Mouse (Mus musculus): ENCODE measurements around the gene Rfx8.

Gene Rfx8

DNA sequence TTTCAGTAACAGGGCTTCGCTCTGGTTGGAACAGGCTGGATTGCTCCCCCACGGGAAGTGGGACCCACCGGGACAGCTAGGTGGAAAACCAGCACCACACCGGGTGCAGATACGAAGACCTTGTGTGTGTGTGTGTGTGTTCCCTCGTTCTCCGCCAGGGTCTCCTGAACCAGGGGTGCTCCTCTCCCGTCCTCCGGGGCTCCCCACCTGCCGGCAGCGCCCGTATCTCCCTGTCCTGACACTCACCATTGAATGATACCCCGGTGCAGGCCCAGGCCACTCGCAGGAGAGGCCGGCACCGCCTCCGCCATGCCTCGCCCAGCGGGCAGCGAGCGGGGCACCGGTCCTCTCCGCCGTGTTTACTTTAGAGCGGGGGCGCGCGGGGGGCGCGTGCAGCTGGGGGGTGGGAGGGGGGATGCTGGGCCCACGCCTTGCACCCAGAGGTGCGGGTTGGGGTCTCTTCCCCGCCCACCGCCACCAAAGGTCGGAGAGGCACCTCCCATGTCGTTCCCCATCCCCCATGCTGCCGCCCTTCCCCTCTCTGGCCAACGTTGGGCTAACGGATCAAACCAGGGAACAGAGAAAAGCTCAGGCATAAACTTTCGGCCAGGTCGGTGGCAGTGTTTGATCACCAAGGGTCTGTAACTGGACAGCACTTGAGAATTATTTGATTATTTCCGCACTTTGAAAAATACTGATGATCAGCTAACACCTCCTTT lies at the start of gene Rfx8:
TSS of gene Rfx8 (minus strand) at position 366 of the 719 bp plus-strand sequence.
- DNase-seq (ENCODE audit: low read depth, low spot score) = no peak

DNA sequence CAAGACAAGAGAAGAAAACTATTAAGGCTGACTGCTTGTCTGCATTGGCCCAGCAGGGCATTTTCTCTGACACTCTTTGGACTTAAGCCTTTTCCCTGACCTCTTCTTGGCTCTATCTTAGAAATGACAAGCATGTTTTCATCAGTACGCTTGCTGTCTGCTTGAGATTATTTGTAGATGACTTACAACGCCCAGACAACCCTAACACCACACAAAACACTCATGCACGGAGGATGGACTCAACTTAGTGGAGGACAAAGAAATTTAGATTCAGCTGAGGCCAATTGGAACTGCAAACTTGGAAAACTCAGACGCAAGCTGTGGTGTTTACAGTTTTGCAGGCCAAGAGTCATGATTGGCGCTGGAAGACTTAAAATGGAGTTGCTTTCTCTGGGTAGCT lies 49.6 kb upstream of the Rfx8 start:
- DNase-seq (ENCODE audit: low read depth, low spot score) = no peak

DNA sequence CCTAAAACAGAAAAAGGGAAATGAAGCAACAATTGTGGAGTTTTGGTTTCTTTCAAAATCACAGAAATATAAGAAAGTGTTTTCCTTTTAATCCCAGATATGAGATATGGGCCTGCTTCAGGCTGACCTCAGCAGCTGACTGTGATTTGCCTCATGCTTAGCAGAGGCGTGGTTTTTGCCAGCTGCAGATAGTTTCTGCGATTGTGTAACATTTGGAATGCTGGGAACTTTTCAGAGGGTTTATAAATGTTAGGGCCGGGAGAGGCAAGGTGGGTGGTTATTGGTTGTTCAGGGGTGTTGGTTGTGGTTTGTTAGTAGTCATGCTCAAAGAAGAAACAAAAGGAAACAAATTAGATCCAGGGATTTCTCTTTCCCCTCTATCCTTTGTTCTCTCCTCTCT lies 47.2 kb upstream of the Rfx8 start:
- no peak for DNase-seq (ENCODE audit: low read depth, low spot score)

DNA sequence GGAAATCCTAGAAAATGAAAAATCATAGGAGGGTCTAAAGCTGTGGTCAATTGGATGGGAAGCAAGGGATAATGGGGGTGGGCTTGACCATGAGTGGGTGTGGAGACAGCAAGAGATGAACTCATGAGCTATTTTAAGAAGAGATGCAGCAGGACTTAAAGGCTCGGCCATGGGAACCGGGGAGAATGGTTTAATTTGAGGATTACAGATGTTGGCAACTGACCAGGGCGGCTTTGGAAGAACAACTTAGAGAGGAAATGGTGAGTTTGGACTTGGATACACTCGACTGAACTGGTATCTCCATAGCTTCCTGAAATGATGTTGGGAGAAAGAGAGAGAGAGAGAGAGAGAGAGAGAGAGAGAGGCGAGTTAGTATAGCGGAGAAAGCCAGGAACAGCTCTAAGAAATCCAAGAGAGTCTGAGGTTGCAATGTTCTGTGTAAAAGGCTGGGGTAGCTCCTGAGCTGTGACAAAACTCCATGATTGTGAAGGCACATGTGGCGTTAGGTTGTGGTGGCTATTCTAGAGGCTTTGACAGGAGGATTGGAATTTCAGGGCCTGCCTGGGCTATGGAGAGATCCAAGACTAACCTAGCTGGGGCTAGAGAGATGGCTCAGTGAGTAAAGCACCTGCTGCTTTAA lies 45.2 kb upstream of the Rfx8 start:
- no peak for DNase-seq (ENCODE audit: low read depth, low spot score)

DNA sequence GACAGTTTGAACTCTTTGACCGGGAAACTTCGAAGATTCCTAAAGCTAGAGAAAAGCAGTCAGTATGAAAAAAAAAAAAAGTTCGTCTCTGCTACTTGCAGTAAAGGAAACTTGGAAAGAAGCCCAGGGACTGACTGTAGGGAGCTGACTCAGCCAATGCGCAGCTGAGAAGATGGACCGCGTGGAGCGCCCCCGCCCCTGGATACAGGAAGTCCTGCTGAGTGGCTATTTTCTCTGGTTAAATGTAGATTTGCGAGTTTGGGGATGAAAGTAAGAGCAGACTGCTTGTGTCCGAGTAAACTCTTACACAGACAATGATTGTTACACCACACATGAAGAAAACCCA lies 41.2 kb upstream of the Rfx8 start:
- peak; percentile 55 for DNase-seq (ENCODE audit: low read depth, low spot score)

DNA sequence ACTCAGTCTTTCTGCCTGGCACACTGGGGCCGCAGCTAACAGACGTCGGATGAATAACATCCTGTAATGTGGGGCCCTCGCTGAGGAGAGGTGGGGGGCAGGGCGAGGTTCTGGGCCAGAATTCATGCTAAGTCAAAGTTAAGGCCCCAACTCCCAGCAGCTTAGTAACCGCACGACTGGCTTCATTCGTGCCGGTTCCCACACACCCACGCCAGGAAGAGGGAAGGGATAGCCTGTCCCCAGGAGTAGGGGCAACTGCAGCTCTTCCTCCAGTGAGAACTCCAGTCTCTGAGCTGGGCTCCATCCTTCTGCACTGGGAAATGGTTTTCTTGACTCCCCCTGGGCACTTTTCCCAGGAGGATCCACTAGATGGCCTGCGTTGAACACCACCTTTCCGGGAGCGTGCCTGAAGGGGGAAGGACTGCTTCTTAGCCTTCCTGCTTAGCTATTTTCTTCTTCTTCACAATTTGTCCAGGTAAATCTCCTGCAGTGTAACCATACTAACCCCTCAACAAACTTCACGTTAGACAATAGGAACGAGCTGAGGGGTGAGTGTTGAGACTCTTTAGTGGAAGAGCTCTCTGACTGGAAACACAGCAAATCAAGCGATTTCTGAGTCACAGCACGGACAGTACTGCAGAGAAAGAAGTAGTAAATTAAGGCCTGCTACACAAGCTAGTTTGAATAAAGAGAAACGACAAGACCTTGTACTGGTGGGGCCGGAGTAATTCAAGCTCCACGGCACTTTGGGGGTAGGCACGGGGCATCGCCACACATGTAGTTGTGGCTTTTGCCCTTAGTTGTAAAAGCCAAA lies 40.6 kb upstream of the Rfx8 start:
- DNase-seq (ENCODE audit: low read depth, low spot score) = peak; percentile 67

DNA sequence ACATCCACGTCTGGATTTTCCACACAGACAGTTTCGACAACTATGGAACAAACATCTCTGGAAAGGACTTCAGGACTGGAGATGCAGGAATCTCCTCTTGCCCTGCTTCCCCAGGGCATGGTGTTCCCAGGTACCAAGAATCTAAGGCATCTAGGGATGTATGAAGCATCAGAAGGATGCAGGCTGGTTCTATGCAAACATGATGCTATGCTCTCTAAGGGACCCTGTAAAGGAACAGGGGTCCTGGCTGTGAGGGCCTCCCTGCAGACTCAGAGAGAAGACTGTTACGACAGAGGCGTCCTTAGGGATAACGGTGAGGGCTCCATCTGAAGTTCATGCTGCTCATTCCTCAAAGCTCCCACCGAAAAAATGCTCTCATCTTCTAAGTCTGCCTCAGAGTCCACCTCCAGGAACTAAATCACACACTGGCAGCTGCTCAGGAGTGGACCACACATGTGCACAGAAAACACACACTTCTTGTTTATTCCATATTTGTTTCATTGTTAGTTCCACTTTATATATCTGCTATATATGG lies 39.5 kb upstream of the Rfx8 start:
- DNase-seq (ENCODE audit: low read depth, low spot score) = no peak

DNA sequence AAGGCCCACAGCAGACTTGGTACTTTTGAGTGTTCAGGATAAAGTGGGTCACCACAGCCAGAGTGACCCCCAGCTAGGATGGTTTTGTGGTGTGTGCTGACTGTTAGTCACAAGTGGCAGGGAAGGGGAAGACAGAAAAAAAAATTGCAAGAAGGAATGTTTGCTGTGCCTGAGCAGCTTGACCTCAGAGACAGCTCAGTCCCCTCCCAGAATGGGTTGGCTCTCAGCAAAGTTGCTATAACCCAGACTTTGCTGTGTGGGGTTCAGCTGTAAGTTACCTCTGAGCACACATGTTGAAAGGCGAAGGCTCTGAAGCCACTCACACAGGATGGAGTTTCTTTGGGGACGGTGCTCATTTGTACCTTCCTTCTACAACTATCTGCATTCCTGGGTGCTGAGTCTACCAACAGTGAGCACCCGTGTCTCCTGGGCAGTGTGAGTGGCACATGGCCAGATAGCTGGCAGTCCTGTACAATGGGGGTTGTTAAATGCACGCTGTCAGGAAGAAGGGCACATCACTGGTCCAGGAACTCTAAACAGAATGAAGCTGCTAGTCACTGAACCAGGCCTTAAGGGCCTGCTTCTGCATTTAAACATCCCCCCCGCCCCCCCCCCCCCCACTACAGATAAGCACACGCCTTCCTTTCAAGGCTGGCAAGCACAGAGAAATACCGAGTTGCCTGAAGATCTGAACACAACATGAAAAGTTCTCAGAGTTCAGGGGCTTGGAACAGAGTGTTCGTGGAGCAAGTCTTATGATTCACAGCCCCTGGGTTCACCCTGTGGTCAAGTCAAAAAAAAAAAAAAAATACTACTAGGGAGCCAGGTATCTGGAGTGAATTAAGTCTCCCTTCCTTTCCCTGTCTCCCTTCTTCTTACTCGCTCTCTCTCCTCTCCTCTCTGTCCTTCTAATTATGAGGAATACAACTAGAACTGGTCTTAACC lies 38.7 kb upstream of the Rfx8 start:
- no peak for DNase-seq (ENCODE audit: low read depth, low spot score)

DNA sequence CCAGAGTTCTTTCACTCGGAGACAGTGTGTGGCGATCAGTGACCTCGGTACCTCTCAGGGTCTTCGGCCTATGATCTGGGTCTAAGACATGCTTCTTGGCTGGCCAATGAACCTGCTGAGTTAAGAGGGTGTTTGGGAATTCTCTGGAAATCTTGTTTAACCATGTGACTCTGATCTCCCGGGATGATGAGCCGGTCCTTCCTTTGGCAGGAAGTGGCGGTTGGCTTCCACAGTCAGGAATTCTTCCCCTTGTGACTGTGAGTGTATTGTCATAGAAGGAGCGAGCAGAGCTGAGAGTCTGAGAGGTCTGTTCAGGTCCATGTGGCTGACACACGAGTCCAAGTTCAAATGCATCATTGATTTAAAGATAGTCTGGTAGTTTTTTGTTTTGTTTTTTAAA lies 37.4 kb upstream of the Rfx8 start:
- no peak for DNase-seq (ENCODE audit: low read depth, low spot score)

DNA sequence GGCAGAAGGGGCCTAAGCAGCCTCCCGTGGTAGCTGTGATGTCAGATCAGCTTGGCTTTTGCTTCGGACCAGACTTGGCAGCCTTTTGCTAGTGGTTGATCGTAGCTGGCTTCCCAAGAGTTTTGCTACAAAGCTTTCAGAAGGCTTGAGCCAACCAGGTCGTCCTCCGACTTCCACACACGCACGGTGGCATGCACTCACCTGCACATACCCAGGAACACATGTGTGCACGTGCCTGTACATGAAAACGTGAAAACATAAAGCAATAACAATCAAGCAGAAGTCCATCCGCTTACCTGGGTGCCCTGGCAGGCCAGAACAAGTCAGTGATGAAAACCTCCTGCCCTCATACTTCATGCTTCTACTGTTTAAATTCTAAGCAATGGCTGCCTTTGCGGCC lies 36.2 kb upstream of the Rfx8 start:
- no peak for DNase-seq (ENCODE audit: low read depth, low spot score)

DNA sequence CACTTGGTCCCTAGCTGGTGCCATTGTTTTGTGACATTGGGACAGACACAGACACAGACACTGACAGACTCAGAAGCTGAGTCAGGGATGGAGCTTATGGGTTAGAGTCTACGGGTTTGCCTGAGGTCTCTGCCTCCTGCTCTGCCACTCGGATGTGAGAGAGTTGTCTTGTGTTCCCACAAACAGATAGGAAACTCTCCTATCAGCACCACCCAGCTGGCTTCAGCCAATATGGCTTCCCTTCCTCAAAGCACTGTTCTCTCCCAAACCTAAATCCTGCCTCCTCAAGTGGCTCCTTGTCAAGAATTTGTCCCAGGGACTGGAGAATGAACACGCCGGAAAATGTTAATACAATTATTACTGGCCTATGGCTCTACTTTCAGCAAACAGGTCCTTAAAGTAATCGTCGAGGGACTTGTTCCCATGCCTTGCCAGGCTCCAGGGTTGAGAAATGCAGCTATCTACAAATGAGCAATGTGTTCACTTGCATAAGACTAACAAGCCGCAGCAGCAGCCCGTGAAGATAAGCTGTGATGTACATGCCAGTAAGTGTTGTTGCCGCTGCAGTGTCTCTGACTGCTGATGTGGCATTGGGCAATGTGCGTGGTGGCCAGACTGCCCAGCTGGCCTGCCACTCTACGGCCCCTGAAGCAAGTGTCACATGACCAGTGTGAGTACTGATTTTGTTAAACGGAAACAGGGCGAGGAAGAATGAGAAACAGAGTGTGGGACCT lies 33.6 kb upstream of the Rfx8 start:
- DNase-seq (ENCODE audit: low read depth, low spot score) = no peak

DNA sequence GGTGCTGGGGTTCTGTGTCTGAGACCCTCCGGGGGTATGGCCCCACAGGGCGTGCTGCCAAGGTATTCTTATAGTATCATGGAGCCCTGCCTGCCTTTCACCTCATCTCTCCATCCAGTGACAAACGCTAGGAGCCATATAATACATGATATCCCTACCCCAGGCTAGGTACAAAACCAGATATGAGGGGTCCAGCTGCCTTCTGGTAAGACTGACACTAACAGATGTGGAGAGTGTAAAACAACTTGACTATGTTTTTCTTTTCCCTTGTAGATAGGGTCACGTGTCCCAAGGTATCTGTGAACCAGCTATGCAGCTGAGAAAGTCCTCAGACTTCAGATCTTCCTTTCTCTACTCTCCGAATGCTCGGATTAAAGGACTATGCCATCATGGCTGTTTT lies 30.7 kb upstream of the Rfx8 start:
- no peak for DNase-seq (ENCODE audit: low read depth, low spot score)

DNA sequence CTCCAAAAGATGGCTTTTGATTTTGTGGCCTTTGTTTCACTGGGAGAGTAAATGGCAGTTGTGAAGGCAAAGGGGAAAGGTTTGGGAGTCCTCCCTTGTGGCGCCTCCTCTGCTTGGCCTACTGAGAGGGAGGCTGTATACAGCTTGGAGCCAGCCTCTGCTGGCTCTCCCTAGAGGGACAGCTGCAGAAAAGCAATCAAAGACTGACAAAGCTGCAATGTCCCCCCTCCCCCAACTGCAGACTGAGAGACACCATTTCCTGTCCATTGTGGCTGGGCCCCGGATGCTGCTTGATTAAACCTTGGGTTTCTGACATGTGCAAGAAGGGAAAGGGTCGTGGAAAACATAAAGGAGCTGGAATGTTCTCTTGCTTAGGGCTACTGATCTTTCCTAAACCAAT lies 28.9 kb upstream of the Rfx8 start:
- DNase-seq (ENCODE audit: low read depth, low spot score) = no peak

DNA sequence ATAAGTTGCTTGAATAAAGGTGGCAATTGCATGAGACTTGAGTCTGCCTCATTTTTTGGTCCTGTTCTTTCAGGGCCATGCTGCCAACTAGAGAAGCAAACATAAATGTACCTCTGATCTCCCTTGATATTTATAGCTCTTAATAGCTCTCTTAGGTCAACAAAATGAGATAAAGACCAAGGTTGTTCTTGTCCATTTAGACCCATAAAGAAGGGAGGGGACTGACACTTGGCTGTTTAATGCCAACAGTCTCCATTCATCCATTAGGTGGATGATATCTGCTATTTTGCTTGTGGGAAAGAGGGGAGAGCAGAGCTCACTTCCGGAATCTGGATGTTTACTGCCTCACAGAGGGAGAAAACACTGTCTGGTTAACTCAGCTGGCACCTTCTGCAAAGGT lies 28.4 kb upstream of the Rfx8 start:
- DNase-seq (ENCODE audit: low read depth, low spot score) = no peak

DNA sequence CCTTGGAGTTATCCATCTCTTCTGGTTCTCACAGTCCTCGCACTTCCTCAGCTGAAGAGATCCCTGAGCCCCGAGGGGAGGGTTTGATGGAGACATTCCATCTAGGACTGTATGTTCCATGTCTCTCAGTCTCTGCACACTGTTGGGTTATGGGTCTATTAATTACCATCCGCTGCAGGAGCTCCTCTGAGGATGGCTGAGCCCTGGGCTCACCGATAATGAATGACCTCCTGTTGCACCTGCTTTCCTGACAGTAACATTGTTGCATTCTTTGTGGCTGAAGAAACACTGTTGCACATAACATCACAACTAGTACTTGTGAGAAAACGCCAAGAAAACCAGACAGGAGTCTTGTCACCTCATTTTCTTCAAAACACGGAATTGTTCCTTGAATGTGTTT lies 27.9 kb upstream of the Rfx8 start:
- no peak for DNase-seq (ENCODE audit: low read depth, low spot score)

DNA sequence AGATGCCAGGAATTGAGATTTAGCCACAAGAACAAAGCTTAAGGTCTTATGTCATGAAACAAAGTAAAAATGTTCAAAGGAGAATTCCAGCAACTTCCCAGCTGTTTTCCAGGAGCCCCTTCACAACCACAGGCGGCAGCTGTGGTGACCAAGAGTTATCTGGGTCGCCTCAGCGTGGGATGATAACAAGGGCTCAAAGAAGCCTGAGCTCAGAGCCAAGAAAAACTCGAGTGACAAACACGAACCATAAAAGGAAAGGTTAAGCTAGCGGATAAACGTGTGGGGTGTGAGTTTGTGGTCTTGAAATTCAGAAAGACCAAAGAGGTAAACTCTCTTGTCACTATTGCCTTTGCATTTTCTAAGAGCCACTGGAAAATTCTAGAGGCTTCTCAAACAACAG lies 25.7 kb upstream of the Rfx8 start:
- no peak for DNase-seq (ENCODE audit: low read depth, low spot score)

DNA sequence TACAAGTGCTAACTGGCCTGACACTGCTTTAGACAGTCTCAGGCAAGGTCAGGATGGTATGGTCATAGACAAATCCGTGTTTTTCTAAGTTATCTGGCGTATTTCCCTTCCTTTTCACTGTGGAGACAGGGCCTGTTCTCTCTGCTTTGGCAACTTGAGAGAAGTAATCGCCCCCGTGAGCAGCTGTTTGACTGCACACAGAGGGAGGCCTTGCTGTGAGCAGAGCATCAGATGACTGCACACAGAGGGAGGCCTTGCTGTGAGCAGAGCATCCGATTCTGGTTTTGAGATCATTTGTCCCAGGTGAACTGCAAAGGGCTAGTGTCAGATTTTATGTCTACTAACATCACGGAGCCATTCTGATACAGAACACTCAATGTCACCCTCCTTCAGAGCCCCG lies 20.2 kb upstream of the Rfx8 start:
- DNase-seq (ENCODE audit: low read depth, low spot score) = no peak

DNA sequence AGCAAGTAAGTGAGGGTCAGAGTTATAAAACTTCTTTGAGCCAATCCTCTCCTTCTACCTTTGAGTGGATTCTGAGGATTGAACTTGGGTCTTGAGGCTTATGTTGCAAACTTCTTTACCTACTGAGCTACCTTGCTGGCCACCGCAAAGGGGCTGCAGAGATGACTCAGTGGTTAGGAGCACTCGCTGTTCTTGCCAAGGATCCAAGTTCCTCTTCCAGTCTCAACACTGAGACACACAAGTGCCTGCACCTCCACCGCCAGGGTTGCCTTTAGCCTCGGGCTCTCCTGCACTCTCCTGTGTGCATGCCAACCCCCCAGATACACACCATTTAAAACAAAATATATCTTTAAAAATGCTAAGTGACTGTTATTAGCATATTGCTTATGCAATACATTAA lies 19.2 kb upstream of the Rfx8 start:
- DNase-seq (ENCODE audit: low read depth, low spot score) = no peak

DNA sequence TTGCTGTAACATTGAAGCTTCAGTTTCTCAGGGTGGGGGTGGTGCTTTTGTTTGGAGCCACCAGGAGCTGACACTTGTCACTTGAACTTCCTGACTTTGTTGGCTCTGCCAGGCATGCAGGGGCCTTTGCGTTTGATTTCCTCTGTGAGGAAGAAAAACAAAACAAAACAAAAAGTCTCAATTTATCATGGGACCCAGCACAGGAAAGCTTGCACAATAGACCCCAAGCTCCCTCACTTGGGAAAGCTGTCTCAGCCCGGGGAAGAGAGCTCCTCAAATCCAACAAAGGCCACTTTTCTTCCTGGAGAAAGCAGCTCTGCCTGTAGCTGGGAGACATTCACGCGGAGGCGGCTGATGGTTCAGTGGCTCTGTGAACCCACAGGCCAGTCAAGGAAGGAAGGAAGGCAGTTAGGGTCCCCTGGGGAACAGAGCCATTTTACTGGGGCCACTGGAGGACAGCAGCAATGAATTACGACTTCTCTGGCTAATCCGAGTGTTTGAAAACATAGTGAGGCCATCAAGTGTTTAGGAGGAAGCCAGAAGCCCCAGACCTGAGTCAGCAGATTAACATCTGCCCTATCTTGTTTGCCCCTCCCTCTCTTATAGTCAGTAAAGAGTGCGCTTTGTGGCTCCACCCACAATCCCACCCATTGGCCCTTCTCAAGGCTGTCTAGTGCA lies 15.3 kb upstream of the Rfx8 start:
- DNase-seq (ENCODE audit: low read depth, low spot score) = peak; percentile 80

DNA sequence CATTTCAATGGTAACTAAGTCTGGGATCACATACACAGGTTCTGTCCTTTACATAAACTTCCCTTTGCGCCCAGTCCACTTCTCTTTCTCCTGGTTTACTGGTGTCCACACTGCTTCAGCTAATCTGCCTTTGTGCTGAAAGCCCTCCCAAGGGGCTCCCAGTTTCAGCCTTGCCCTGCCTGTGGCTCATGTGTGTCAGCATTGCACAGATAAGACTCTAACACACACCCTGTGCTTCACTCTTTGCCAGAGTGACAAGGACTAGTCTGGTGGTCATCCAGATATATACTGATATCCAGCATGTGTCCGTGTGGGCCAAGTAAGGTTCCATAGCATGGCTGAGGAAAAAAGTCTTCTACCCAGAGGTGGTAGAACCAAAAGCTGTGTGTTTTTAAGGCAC lies 14.7 kb upstream of the Rfx8 start:
- no peak for DNase-seq (ENCODE audit: low read depth, low spot score)

Measured in mesoderm, embryonic 11.5 days (tissue).